Mouse (Mus musculus): ENCODE measurements at regions not wholly inside any gene's neighbourhood (a gene's known extent, or its start where the extent isn't known, plus 50 kb on each side); places are given as distances from the start of the nearest gene placed in this dataset.

DNA sequence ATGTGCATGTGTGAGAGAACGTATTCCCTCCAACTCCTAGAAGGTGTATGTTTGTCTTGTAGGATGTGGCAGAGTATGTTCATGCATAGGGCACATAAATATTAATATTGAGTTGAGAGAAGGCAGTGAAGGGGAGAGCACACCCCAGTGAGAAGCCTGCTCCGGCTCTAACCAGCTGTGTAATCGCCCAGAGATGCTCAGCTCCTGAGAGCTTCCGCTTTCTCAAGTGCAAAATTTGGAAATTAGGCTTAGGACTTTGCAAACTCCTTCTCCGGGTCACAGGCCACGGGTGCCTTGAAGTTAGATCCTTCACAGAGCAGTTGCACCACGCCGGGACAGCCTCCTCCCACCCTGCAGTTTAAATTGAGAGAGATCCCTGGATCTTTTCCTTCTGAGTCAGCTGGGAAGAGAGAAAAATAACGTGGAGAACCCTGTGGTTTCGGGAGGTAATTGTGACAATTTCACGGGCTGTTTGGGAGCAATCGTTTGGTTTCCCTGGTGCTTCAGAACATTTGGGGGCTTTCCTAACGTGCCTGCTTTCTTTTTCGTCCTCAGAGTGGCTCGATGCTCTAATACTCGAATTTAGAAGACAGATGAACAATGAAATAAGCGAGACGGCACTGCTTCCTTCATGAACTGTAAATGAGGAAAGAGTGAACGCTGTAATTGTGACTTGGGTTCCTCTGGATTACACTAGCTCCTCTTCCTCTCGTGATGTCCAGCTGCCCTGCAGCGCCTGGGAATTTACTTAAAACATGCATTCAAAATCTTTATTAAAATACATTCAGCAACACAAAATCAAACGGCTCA lies 263.0 kb upstream of the Adamts16 start:
- peak in 1 of 2 experiments; percentile 10 for DNase-seq (ENCODE audit: low spot score in 2 of 2)
- intact Hi-C loops (cut with DNase I) = loop anchor here (5.0 to 10.0 kb wide), 4 partner anchors 138 to 1520 kb away; partner anchors contain the start of gene Irx2

DNA sequence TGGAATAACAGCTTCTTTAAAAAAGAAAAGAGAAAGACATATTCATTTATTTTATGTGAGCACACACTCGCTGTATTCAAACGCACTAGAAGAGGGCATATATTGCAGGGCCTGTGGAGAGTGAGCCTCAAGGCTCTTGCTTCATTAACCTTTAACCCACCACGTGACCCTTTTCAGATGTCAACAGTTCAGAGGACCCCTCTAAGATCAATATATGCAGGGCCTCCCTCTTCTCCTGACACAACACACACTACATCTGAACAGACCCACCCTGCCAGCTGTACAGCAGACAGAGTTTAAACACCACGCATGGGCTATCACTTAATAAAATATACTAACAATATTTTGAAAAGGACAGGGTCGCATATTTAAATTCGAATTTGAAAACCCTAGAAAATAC lies 242.7 kb upstream of the Adamts16 start:
- intact Hi-C loops (cut with DNase I) = no loop called here
- no peak for DNase-seq (ENCODE audit: low spot score in 2 of 2)

DNA sequence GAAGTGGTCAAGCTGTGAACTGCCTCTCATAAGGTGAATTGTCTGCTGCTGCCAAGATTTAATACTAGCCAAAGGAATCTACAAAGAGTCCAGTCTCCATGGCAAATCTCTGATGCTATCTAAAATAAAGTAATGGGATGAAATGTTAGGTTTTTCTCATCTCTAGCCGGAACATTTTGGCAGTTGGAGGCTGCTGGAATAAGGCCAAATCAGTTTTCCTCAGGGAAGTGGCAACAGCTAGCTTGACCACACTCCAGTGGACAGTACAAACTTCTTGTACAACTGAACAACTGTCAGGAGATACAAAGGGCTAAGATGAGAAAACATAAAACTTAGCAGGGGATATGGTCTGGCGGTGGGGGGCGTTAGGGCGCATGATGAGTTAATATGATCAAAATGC lies 234.3 kb upstream of the Adamts16 start:
- intact Hi-C loops (cut with DNase I) = no loop called here
- no peak for DNase-seq (ENCODE audit: low spot score in 2 of 2)

DNA sequence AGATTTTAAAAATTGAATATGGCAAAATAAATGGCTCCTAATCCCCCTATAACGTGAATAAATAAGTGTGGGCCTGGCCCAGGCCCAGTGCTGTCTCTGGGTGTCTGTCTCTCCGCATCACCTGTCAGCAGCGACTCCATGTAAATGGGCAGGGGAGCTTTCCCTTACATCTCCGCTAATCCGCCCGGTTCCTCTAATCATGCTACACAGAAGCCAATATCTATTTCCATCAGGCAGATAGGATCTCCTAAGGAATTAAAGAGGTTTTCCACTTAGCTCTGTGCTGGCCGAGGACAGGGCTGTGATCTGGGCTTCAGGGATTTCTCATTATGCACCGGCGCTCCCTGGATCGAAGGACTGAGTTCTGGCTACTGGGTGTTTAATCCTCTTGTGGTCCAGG lies 232.4 kb upstream of the Adamts16 start:
- DNase-seq (ENCODE audit: low spot score in 2 of 2) = no peak
- intact Hi-C loops (cut with DNase I) = no loop called here

DNA sequence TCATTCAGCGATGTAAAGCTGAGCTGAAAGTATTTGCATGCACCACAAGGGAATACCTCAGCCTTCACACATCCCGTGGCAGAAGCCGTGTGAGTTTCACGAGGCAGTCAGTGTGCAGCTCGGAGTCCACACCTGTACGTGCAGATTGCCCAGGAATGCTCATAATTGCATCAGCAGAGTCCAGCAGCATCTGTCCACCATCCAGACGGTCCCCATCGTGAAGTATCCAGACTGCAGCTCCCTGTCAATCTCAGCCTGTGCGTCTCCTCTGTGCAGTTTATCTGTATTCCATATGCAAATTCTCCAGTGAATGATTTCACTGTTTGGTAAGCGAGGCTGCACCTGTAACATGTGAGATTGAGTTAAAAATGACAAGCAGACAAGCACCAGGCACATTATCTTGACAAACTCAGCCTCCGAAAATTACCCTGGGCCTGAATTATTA lies 227.2 kb upstream of the Adamts16 start:
- intact Hi-C loops (cut with DNase I) = no loop called here
- DNase-seq (ENCODE audit: low spot score in 2 of 2) = no peak

DNA sequence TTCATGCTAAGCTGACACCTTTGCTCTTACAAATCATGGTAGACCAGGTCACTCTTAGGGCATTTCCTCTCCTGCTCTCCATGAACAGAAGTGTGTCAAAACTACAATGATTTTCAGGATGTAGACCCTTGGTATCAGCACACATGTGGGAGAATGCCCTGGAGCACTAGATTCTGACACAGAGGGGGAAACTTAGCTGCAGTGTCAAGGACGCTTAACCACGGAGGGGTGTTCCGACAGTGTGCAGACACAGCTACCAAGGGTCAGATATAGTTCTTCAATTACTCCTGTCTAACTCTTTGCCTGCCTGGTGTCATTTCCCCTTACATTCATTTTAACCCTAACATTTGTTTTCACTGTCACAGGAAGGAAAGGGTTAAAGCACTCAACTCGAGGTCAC lies 226.4 kb upstream of the Adamts16 start:
- intact Hi-C loops (cut with DNase I) = no loop called here
- no peak for DNase-seq (ENCODE audit: low spot score in 2 of 2)

DNA sequence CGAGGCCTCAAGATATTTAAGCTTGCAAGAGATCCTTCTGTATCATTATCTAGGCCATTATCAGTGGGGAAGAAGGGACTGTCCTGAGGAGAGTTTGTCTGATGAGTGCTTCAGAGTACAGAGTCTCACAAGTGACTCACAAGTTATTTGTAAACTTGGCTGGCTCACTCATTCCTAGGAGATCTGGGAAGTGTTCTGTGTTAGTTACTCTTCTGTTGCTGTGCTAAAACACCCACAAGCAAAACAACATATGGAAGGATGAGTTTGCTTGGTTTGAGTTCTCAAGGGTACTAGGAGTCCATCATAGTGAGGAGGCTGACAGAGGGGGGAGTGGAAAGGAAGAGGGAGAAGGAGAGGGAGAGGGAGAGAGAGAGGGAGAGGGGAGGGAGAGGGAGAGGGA lies 224.0 kb upstream of the Adamts16 start:
- DNase-seq (ENCODE audit: low spot score in 2 of 2) = peak in 1 of 2 experiments; percentile 59
- intact Hi-C loops (cut with DNase I) = no loop called here

DNA sequence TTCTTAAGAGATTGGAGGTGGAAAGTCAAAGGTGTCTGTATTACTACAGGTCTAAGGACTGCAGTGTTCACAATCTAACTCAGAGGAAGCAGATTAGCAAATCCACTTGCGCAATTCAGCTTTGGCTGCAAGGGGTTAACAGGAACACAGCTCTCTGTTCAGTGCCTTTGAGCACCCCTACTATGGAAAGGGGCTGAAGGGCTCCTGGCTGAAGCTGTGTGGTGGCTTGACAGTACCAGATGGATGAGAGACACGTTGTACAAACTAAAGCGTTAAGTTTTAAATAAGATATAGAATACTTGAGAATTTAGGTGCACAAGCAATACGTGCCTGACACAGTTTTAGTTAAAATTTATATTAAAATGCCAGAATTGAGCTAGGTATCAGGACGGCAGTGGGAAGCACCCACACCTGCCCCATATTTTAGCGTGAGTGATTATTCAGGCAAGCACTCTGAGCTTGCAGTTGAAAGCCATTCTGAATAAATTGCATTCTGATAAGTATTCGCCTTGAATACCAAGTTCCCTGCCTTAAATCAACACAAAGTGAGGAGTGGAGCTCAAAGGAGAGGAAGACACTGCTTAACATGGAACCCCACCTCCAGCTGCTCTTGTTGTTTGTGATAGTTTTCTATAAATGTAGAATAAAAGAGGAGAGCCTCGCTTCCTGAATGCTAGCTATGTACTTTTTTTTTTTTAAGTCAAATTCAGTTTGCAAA lies 223.1 kb upstream of the Adamts16 start:
- DNase-seq (ENCODE audit: low spot score in 2 of 2) = peak in 1 of 2 experiments; percentile 23
- intact Hi-C loops (cut with DNase I) = no loop called here

DNA sequence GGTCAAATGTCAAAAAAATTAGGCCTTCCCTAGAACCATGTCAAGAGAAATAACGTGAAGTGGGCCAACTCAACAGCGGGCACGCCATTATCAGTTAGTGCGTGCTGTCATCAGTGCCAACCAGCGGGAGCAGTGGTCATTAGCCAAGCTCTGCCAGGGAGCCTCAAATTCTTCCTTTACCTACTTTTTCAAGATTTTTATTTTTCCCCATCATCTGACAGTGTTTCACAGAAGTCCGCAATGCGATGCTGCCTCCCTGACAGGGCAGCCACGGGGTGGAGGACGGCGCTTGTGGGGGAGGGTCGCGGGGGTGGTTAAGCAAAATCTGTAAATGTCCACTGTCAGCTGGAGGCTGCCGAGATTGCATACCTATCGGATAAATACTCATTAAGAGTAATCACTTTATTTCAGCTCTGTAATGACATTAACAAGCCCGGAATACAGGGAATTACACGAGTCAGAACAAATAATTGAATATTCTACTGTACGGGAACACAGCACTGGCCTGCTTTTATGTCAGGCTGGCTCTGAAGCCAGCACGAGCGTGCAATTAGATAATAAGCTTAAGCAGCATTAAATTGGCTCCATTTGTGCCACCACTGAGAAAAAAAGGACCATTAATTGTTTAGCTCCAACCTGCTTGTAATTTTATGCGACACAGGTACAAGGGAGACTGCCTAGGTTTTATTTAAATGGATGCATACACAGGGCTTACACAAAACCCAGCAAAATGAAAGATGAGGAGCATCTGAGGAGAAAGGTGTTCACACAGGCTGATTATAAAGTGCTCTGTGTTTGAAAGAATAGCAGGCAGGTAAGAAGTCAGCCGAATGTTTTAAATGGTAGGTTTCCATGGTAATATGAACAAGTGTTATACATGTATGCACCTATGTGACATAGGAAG lies 212.0 kb upstream of the Adamts16 start:
- intact Hi-C loops (cut with DNase I) = no loop called here
- no peak for DNase-seq (ENCODE audit: low spot score in 2 of 2)

DNA sequence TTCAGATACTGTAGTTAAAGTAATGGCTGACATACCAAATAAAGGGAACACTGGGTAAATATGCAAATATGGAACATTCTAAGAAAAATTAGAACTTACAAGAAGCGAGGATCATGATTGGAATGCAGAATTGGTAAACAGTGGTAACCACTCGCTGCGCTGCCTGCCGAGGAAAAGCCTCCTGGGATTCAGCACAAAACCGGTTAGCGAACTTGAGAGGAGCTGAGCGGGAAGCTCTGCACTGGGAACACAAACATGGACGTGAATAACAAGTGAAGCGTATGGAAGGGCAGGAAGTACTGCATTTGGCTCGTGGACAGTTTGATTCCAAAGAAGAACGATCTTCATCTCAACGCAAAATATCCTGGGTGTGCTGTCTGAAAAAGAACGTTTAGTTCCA lies 209.0 kb upstream of the Adamts16 start:
- no peak for DNase-seq (ENCODE audit: low spot score in 2 of 2)
- intact Hi-C loops (cut with DNase I) = no loop called here

DNA sequence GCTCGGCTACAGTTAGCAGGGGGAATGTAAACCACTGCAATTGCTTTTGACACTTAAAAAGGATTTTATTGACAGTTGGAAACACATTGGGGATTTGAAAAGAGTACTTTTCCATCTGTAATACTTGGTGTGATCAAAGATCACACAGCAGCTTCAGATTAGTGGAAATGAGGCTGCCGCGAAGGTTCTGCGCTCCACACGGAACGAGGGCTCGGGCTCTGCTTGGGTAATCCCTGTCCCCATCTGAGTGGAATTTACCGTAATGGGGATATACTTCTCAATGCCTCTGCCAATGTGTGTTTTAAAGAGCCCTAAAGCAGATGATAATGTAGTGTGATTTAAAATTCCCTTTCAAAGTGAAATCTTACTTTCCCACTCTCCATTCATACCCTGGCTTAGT lies 194.4 kb upstream of the Adamts16 start:
- DNase-seq (ENCODE audit: low spot score in 2 of 2) = no peak
- intact Hi-C loops (cut with DNase I) = no loop called here

DNA sequence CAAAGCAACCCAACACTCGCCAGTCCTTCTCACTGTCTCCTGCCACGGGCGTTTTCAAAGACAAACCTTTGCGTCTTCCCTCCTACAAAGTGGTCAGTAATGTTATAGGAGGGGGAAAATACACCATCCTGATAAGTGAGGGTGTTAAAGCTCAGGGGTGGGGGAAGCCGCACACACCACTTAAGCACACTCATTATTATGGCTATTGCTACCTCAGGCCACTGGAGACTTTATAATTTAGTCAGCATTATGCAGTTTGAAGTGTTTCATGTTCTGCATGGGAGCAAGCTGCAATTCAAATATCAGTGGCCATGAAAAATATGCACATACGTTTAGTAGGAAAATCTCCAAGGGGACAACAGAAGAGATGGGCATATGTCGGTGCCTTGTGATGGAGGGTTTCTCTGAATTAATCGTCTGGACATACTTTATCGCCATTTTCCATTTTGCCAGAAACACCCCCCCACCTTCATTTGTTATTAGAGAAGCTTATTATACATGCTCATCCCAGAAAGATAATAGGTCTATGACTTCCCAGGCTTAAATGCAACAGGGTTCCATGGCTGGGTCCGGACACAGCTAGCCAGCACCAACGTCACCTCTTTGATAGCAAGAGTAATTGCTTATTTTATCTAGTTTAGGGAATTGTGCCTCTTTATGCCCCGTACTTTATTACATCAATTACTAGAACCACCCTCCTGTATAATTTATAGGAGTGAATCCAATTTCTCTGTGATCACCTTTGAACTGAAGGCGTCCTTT lies 193.5 kb upstream of the Adamts16 start:
- intact Hi-C loops (cut with DNase I) = no loop called here
- no peak for DNase-seq (ENCODE audit: low spot score in 2 of 2)

DNA sequence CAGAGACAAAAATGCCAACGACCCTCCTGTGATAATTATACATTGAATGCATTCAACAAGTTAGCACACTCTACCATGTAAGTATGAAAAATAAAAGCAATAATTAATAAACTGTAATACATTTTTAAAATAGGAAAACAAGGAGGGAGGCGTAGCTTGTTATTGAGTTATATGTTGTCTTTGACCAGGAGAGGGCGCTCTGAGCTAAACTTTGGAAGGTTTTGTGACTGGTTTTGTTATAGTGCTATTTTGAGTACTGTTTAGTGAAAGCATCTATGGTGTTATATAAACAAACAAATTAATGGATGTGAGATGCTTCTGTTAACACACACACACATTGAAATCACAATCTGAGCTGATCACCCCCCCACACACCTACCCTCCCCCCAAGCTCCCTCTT lies 166.6 kb upstream of the Adamts16 start:
- intact Hi-C loops (cut with DNase I) = no loop called here
- DNase-seq (ENCODE audit: low spot score in 2 of 2) = peak in 1 of 2 experiments; percentile 75

DNA sequence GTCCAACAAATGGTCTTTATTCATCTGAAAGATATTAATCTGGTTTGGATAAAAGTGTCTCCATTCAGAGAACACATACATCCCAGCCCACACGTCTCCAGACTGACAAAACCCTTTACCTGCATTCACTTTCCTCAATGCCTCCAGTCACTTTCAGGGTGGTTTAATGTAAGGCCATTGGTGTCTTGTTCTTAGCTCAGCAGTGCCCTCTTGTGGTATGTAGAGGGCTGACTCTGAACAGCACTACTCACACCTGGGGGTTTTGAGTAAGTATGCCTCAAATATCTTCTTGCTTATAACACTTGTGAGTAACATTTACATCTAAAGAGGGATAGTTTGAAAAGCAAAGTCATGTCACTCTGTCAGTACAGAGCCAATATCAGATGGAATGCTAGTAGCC lies 164.5 kb upstream of the Adamts16 start:
- DNase-seq (ENCODE audit: low spot score in 2 of 2) = peak; percentile 69 to 72
- intact Hi-C loops (cut with DNase I) = no loop called here

DNA sequence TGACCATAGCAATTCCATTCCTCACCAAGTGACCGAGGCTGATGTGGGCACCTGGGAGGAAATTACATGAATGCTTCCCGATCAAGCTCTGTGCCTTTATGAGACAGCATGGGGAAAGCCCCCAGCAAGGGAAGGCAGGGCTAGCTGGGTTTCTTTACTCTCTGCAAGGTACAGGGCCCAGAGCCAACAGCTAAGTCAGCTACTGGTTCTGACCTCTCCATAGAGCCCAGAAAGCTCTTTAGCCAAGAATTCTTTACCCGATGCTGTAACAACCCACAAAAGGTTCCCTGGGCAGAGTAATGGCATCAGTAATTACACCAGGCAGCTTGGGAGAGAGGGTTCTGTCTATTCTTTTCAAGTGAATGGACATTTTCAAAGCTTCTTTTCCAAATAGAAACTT lies 161.9 kb upstream of the Adamts16 start:
- DNase-seq (ENCODE audit: low spot score in 2 of 2) = no peak
- intact Hi-C loops (cut with DNase I) = no loop called here

DNA sequence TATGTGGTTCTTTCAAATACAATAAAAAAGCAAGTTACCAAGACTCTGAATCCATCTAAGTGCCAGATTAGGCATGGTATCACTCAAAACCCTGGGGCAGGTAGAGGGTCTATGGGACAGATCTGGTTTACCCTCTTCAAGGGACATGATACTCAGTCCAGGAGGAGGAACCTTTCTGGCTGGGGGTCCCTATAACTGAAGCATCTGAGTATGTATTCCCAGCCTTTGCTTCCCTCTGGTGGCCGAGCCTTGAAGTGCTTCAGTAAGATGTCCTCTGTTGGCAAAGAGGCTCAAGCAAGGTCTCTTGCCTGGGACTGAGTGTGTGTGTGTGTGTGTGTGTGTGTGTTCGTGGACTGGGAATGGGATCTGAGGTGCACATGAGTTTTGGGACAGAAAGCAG lies 159.7 kb upstream of the Adamts16 start:
- peak; percentile 86 to 89 for DNase-seq (ENCODE audit: low spot score in 2 of 2)
- intact Hi-C loops (cut with DNase I) = loop anchor here (1.0 to 2.0 kb wide), 2 partner anchors 160 to 358 kb away; partner anchors contain the start of gene Adamts16

DNA sequence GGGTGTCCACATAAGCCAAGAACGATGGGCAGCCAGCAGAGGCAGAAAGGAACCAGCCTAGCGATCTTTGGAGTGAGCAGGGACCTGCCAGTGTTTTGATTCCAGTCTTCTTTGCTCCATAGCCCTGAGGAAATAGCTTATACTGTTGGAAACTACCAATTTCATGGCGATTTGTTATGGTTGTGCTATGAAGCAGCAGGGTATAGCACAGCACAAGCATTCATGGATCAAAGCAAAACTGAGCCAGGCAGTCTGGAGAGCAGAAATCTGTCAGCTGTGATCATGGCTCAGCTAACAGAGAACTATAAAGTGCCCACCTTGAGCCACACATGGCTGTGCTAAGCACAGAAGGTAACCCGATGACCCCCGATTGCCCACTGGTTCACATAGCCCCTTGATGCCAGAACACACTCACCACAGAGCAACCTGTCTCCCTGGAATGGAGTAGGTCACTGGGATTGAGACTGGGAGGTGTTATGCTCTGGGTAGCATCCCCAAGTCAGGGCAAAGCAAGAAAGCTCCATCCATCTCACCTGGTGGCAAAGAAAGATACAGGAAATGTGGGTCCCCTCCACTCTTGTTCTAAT lies 158.9 kb upstream of the Adamts16 start:
- intact Hi-C loops (cut with DNase I) = loop anchor here (1.0 to 2.0 kb wide), 2 partner anchors 160 to 357 kb away; partner anchors contain the start of gene Adamts16
- DNase-seq (ENCODE audit: low spot score in 2 of 2) = no peak

DNA sequence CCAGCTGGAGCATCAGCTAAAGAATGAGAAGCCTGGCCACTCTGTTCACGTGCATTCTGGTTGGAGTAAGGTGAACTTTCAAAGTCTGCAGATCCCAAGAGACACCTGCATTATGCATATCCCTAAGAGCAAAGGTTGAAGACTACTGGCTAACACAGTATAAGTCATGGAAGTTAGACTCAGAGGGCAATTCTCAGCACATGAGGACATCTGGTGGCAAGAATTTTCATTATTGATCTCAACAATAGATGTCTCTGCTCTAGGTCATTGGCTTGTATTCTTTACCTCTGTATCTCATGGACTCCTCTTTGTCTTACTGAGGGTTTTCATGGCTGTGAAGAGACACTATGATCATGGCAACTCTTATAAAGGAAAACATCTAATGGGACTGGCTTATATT lies 151.9 kb upstream of the Adamts16 start:
- intact Hi-C loops (cut with DNase I) = no loop called here
- DNase-seq (ENCODE audit: low spot score in 2 of 2) = no peak

Measured in left cerebral cortex, postnatal 14 days (tissue).